Mouse (Mus musculus) heart, embryonic 14.5 days (tissue): ENCODE measurements around the gene Bmpr1a. TPM values are rescaled to one million over a fixed set of nuclear protein-coding genes. Genes with fewer than 3 reads are reported as not detected.

Source experiments
- ATAC-seq: fragments of 200-750 bp; cut with Nextera tagmentation; 2 replicates; pipeline ENCODE4 v1.8.0; 2017; ENCODE audit warnings: low read depth, moderate TSS enrichment; ENCODE audit not compliant: insufficient number of reproducible peaks, insufficient read depth, low FRiP score
- H3K27ac ChIP-seq, 2 experiments: fragments of 200-500 bp in 1 of 2; fragments of 300-500 bp in 1 of 2; sonication (generic) in 1 of 2; replicated peaks in 1 of 2; 2 replicates each; pipeline ENCODE4 v1.5.1; 2012 to 2014; ENCODE audit warnings: low read depth in 2 of 2, low read length in 2 of 2, control low read depth in 1 of 2, mild to moderate bottlenecking in 1 of 2, mixed read lengths in 1 of 2; ENCODE audit not compliant: control insufficient read depth in 1 of 2, insufficient read depth in 1 of 2
- H3K27me3 ChIP-seq: fragments of 300-500 bp; sonication (generic); 2 replicates; pipeline ENCODE4 v1.6.1; 2014; ENCODE audit warnings: mild to moderate bottlenecking, low read length, control low read depth; ENCODE audit not compliant: control insufficient read depth, insufficient read depth
- H3K36me3 ChIP-seq: fragments of 300-500 bp; sonication (generic); 2 replicates; pipeline ENCODE4 v1.6.1; 2014; ENCODE audit warnings: mild to moderate bottlenecking, control low read depth, low read length, mixed read lengths; ENCODE audit not compliant: control insufficient read depth, insufficient read depth
- H3K4me1 ChIP-seq, 2 experiments: fragments of 200-500 bp in 1 of 2; fragments of 300-500 bp in 1 of 2; sonication (generic) in 1 of 2; 2 replicates each; pipeline ENCODE4 v1.6.1; 2012 to 2014; ENCODE audit warnings: low read length in 2 of 2, control low read depth in 1 of 2, mixed read lengths in 1 of 2; ENCODE audit not compliant: control insufficient read depth in 2 of 2, insufficient read depth in 2 of 2
- H3K4me2 ChIP-seq: fragments of 300-500 bp; sonication (generic); 2 replicates; pipeline ENCODE4 v1.6.1; 2014; ENCODE audit warnings: mild to moderate bottlenecking, low read length
- H3K4me3 ChIP-seq, 2 experiments: fragments of 200-500 bp in 1 of 2; fragments of 300-500 bp in 1 of 2; sonication (generic) in 1 of 2; 2 replicates each; pipeline ENCODE4 v1.5.1; 2012 to 2014; ENCODE audit warnings: low read length in 2 of 2, mild to moderate bottlenecking in 2 of 2, control low read depth in 1 of 2, low read depth in 1 of 2, moderate library complexity in 1 of 2; ENCODE audit not compliant: control insufficient read depth in 1 of 2, insufficient read depth in 1 of 2
- H3K9ac ChIP-seq: fragments of 300-500 bp; sonication (generic); 2 replicates; pipeline ENCODE4 v1.6.1; 2014; ENCODE audit warnings: mild to moderate bottlenecking, low read length
- H3K9me3 ChIP-seq: fragments of 300-500 bp; sonication (generic); 2 replicates; pipeline ENCODE4 v1.6.1; 2016; ENCODE audit warnings: low read length, control low read depth; ENCODE audit not compliant: control insufficient read depth
- WGBS: fragments of 180-500 bp; shearing (Covaris S2); extraction: QIAGEN DNeasy Blood & Tissue Kit; methylation state at CpG from one replicate; pipeline ENCODE4 v1.1.7; 2014; 5-methylcytosine and 5-hydroxymethylcytosine counted together
- polyA plus RNA-seq: library from polyadenylated mRNA; unstranded; fragments of >200 nt; fragmentation: Nextera tagmentation; extraction: Ambion mirVana; gene quantifications from 2 replicates; pipeline ENCODE4 v1.2.1, GENCODE M21; 2014

The Bmpr1a gene
- polyA plus RNA-seq, 1 experiment from 2014 or later = 49.0 TPM

- Histone ChIP-seq H3K27me3 (peaks cover 5% of the 10 kb centered on the region; the same call in 1 of the 2 replicates), H3K4me1 (peaks cover 9% of the 10 kb centered on the region in 2 experiments; a peak in 3 of 4 replicates), H3K36me3 (no peaks in the 10 kb centered on the region), H3K4me3 (no peak overlapping the region), H3K9me3 (no peaks in the 10 kb centered on the region), H3K27ac (no peak overlapping the region), H3K4me2 (no peak overlapping the region), H3K9ac (no peak overlapping the region)
- WGBS = 70% methylated on average over 8 of the region's 8 CpGs
- ATAC-seq = no peak
Measured at GRCm38 (mm10) chr14:34517959-34518544, 14.9 kb upstream of the Bmpr1a start.

- ATAC-seq = no peak
- H3K27ac ChIP-seq = no peak overlapping the region
- no peaks in the 10 kb centered on the region for H3K9me3 ChIP-seq
- peaks cover 5% of the 10 kb centered on the region; the same call in 1 of the 2 replicates for H3K27me3 ChIP-seq
- no peak overlapping the region for H3K4me2 ChIP-seq
- H3K36me3 ChIP-seq = no peaks in the 10 kb centered on the region
- H3K4me1 ChIP-seq = peaks cover 9% of the 10 kb centered on the region in 2 experiments; a peak in 3 of 4 replicates
- WGBS = 85% methylated on average over 10 of the region's 10 CpGs
- H3K9ac ChIP-seq = no peak overlapping the region
- H3K4me3 ChIP-seq = no peak overlapping the region
Measured at GRCm38 (mm10) chr14:34516960-34517577, 13.9 kb upstream of the Bmpr1a start.

- Histone ChIP-seq H3K4me1 (peaks cover 9% of the 10 kb centered on the region in 2 experiments; a peak in 3 of 4 replicates), H3K4me3 (no peak overlapping the region), H3K36me3 (no peaks in the 10 kb centered on the region), H3K9me3 (no peaks in the 10 kb centered on the region), H3K27ac (no peak overlapping the region), H3K9ac (no peak overlapping the region), H3K27me3 (peaks cover 5% of the 10 kb centered on the region; the same call in 1 of the 2 replicates), H3K4me2 (no peak overlapping the region)
- WGBS = 87% methylated on average over 5 of the region's 5 CpGs
- no peak for ATAC-seq
Measured at GRCm38 (mm10) chr14:34515860-34516259, 12.7 kb upstream of the Bmpr1a start.

- peaks cover 9 to 11% of the 10 kb centered on the region in 2 experiments; a peak in 3 of 4 replicates for H3K4me1 ChIP-seq
- no peak overlapping the region for H3K9ac ChIP-seq
- WGBS = 20% methylated on average over 6 of the region's 6 CpGs
- no peak overlapping the region for H3K4me3 ChIP-seq
- peak overlapping the region in 1 of 2 experiments; percentile 55; a peak in 1 of 4 replicates for H3K27ac ChIP-seq
- peaks cover 5% of the 10 kb centered on the region; the same call in 1 of the 2 replicates for H3K27me3 ChIP-seq
- H3K4me2 ChIP-seq = no peak overlapping the region
- no peaks in the 10 kb centered on the region for H3K9me3 ChIP-seq
- no peaks in the 10 kb centered on the region for H3K36me3 ChIP-seq
- ATAC-seq = no peak
Measured at GRCm38 (mm10) chr14:34514120-34514519, 11.0 kb upstream of the Bmpr1a start.

GRCm38 (mm10) chr14:34512602-34513001, 9.5 kb upstream of the Bmpr1a start:
- no peak overlapping the region for H3K9ac ChIP-seq
- H3K4me3 ChIP-seq = no peak overlapping the region
- no peaks in the 10 kb centered on the region for H3K9me3 ChIP-seq
- WGBS = 86% methylated on average over 4 of the region's 4 CpGs
- no peak overlapping the region for H3K4me2 ChIP-seq
- H3K27ac ChIP-seq = no peak overlapping the region
- no peak for ATAC-seq
- H3K36me3 ChIP-seq = no peaks in the 10 kb centered on the region
- H3K4me1 ChIP-seq = peaks cover 8 to 19% of the 10 kb centered on the region in 2 experiments
- peaks cover 9% of the 10 kb centered on the region; the same call in 1 of the 2 replicates for H3K27me3 ChIP-seq

GRCm38 (mm10) chr14:34511901-34512300, 8.8 kb upstream of the Bmpr1a start:
- Histone ChIP-seq H3K27ac (no peak overlapping the region), H3K4me1 (peaks cover 8 to 19% of the 10 kb centered on the region in 2 experiments), H3K36me3 (no peaks in the 10 kb centered on the region), H3K9me3 (no peaks in the 10 kb centered on the region), H3K9ac (no peak overlapping the region), H3K27me3 (peaks cover 9% of the 10 kb centered on the region; the same call in 1 of the 2 replicates), H3K4me2 (no peak overlapping the region), H3K4me3 (no peak overlapping the region)
- no peak for ATAC-seq
- 60% methylated on average over 11 of the region's 11 CpGs for WGBS

GRCm38 (mm10) chr14:34508842-34509439, 5.8 kb upstream of the Bmpr1a start:
- peaks cover 18 to 39% of the 10 kb centered on the region in 2 experiments for H3K4me1 ChIP-seq
- 22% methylated on average over 7 of the region's 7 CpGs for WGBS
- 0 out of 4 replicates have a peak overlapping the region, but pooled peaks of 1 of the 2 experiments have one; percentile 14 for H3K27ac ChIP-seq
- H3K4me3 ChIP-seq = no peak overlapping the region
- no peak for ATAC-seq
- peak overlapping the region; percentile 21; the same call in 1 of the 2 replicates for H3K4me2 ChIP-seq
- no peaks in the 10 kb centered on the region for H3K9me3 ChIP-seq
- H3K9ac ChIP-seq = 0 out of 2 replicates have a peak overlapping the region, but pooled peaks have one; percentile 8
- H3K27me3 ChIP-seq = peaks cover 8% of the 10 kb centered on the region; the same call in 1 of the 2 replicates
- H3K36me3 ChIP-seq = no peaks in the 10 kb centered on the region
